Mouse (Mus musculus) limb, embryonic 11.5 days (tissue): ENCODE data around the gene Ostf1. TPM values are rescaled to one million over a fixed set of nuclear protein-coding genes. Genes with fewer than 3 reads are reported as not detected.

Source experiments
- ATAC-seq: fragments of 200-750 bp; cut with Nextera tagmentation; 2 replicates; pipeline ENCODE4 v1.8.0; 2017; ENCODE audit warnings: low read depth; ENCODE audit not compliant: insufficient number of reproducible peaks, low FRiP score, low TSS enrichment
- DNase-seq: peaks from one replicate; pipeline ENCODE4 v3.0.0-alpha.2; 2015; ENCODE audit warnings: low spot score
- H3K27ac ChIP-seq: fragments of 300-500 bp; sonication (generic); replicated peaks from 2 replicates; pipeline ENCODE4 v1.5.1; 2014; ENCODE audit warnings: low read depth, mild to moderate bottlenecking, low read length
- H3K27me3 ChIP-seq: fragments of 300-500 bp; sonication (generic); 2 replicates; pipeline ENCODE4 v1.6.1; 2014; ENCODE audit warnings: mild to moderate bottlenecking, low read length, mixed read lengths; ENCODE audit not compliant: control insufficient read depth, insufficient read depth
- H3K36me3 ChIP-seq: fragments of 300-500 bp; sonication (generic); 2 replicates; pipeline ENCODE4 v1.6.1; 2014; ENCODE audit warnings: mild to moderate bottlenecking, low read length, moderate library complexity, mixed read lengths; ENCODE audit not compliant: control insufficient read depth, insufficient read depth
- H3K4me1 ChIP-seq: fragments of 300-500 bp; sonication (generic); 2 replicates; pipeline ENCODE4 v1.6.1; 2014; ENCODE audit warnings: low read length, mixed read lengths; ENCODE audit not compliant: control insufficient read depth, insufficient read depth
- H3K4me2 ChIP-seq: fragments of 300-500 bp; sonication (generic); 2 replicates; pipeline ENCODE4 v1.6.1; 2014; ENCODE audit warnings: low read depth, mild to moderate bottlenecking, moderate library complexity; ENCODE audit not compliant: severe bottlenecking
- H3K4me3 ChIP-seq: fragments of 300-500 bp; sonication (generic); 2 replicates; pipeline ENCODE4 v1.5.1; 2014; ENCODE audit warnings: low read depth, low read length
- H3K9ac ChIP-seq: fragments of 300-500 bp; sonication (generic); 2 replicates; pipeline ENCODE4 v1.6.1; 2014; ENCODE audit warnings: mild to moderate bottlenecking, low read length
- H3K9me3 ChIP-seq: fragments of 300-500 bp; sonication (generic); 2 replicates; pipeline ENCODE4 v1.6.1; 2016; ENCODE audit warnings: low read length; ENCODE audit not compliant: control insufficient read depth
- WGBS: fragments of 180-500 bp; shearing (Covaris S2); extraction: QIAGEN DNeasy Blood & Tissue Kit; methylation state at CpG from one replicate; pipeline ENCODE4 v1.1.7; 2014; 5-methylcytosine and 5-hydroxymethylcytosine counted together
- polyA plus RNA-seq: library from polyadenylated mRNA; unstranded; fragments of >200 nt; fragmentation: Nextera tagmentation; extraction: Ambion mirVana; gene quantifications from 2 replicates; pipeline ENCODE4 v1.2.1, GENCODE M21; 2014

Ostf1 gene
- polyA plus RNA-seq, 1 experiment from 2014 or later, result 31.9 TPM

GRCm38 (mm10) chr19:18661683-18662082 is 30.1 kb upstream of the Ostf1 start:
- 59% methylated on average over 1 of the region's 1 CpGs for WGBS

DNA sequence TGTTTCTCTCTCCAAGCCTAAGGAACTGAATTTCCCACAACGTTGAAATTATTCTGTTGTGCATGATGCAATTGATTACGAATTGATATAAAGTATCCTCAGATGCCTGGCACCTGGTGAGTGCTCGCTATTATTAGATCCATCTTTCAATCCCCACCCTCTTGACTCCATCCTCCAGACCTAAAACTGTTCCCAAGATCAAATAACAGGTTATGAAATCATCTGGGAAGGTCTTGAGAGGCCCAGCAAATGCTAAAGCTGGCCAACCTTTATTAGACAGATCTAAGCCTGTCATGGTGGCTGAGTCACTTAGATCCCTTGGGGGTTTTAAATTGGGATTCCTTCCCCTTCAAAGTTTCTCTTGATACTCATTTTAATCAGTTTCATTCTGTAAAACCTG is 28.8 kb upstream of the Ostf1 start:
- H3K27ac ChIP-seq, result no peak overlapping the region
- DNase-seq (no peak), ATAC-seq (no peak)
- no peaks in the 10 kb centered on the region for H3K9me3 ChIP-seq
- H3K9ac ChIP-seq, result no peak overlapping the region
- H3K36me3 ChIP-seq, result no peaks in the 10 kb centered on the region
- no peaks in the 10 kb centered on the region for H3K4me1 ChIP-seq
- no peak overlapping the region for H3K4me3 ChIP-seq
- H3K4me2 ChIP-seq, result no peak overlapping the region
- no peaks in the 10 kb centered on the region for H3K27me3 ChIP-seq
- 90% methylated on average over 3 of the region's 3 CpGs for WGBS

More at GRCm38 (mm10) chr19:18661683-18662082, 30.1 kb upstream of the Ostf1 start:
- H3K27ac ChIP-seq, result no peak overlapping the region
- ATAC-seq (no peak), DNase-seq (no peak)
- no peak overlapping the region for H3K4me3 ChIP-seq
- no peaks in the 10 kb centered on the region for H3K9me3 ChIP-seq
- no peaks in the 10 kb centered on the region for H3K4me1 ChIP-seq
- H3K27me3 ChIP-seq, result no peaks in the 10 kb centered on the region
- H3K9ac ChIP-seq, result no peak overlapping the region
- H3K4me2 ChIP-seq, result no peak overlapping the region
- H3K36me3 ChIP-seq, result no peaks in the 10 kb centered on the region

DNA sequence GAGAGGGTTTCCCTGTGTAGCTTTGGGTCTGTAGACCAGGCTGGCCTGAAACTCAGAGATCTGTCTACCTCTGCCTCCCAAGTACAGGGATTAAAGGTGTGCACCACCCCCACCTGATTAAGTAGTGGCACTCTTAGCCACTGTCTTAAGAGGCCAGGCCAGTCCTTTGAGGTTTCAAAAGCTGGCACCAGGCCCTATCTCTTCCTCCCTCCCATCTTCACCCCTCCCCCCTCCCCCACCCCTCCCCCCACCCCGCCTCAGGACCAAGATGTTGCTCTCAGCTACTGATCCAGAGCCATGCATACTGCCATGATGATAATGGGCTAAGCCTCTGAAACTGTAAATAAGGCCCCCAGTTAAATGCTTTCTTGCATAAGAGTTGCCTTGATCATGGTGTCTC is 27.7 kb upstream of the Ostf1 start:
- no peaks in the 10 kb centered on the region for H3K9me3 ChIP-seq
- H3K27me3 ChIP-seq, result no peaks in the 10 kb centered on the region
- no peak overlapping the region for H3K4me2 ChIP-seq
- no peak overlapping the region for H3K4me3 ChIP-seq
- H3K9ac ChIP-seq, result no peak overlapping the region
- no peak overlapping the region for H3K27ac ChIP-seq
- DNase-seq (no peak), ATAC-seq (no peak)
- WGBS, result no CpG with 5 or more reads among the region's 1 CpGs
- no peaks in the 10 kb centered on the region for H3K36me3 ChIP-seq
- no peaks in the 10 kb centered on the region for H3K4me1 ChIP-seq

- no peaks in the 10 kb centered on the region for H3K27me3 ChIP-seq
- H3K4me3 ChIP-seq, result no peak overlapping the region
- no peaks in the 10 kb centered on the region for H3K4me1 ChIP-seq
- no peaks in the 10 kb centered on the region for H3K36me3 ChIP-seq
- WGBS, result 64% methylated on average over 4 of the region's 4 CpGs
- no peaks in the 10 kb centered on the region for H3K9me3 ChIP-seq
- DNase-seq, result no peak
- H3K27ac ChIP-seq, result no peak overlapping the region
- ATAC-seq, result no peak
- H3K9ac ChIP-seq, result no peak overlapping the region
- H3K4me2 ChIP-seq, result no peak overlapping the region
These were observed 26.9 kb upstream of the Ostf1 start for GRCm38 (mm10) chr19:18658473-18658872.

GRCm38 (mm10) chr19:18655999-18656398 is 24.4 kb upstream of the Ostf1 start:
- Histone ChIP-seq H3K4me2 (no peak overlapping the region), H3K9me3 (no peaks in the 10 kb centered on the region), H3K27me3 (no peaks in the 10 kb centered on the region), H3K36me3 (no peaks in the 10 kb centered on the region), H3K4me1 (no peaks in the 10 kb centered on the region), H3K4me3 (no peak overlapping the region), H3K9ac (no peak overlapping the region), H3K27ac (no peak overlapping the region)
- no peak for DNase-seq
- ATAC-seq, result no peak
- WGBS, result 80% methylated on average over 7 of the region's 7 CpGs

GRCm38 (mm10) chr19:18654984-18655383 is 23.4 kb upstream of the Ostf1 start:
- Histone ChIP-seq H3K27me3 (no peaks in the 10 kb centered on the region), H3K9ac (no peak overlapping the region), H3K4me1 (no peaks in the 10 kb centered on the region), H3K9me3 (no peaks in the 10 kb centered on the region), H3K27ac (no peak overlapping the region), H3K36me3 (no peaks in the 10 kb centered on the region), H3K4me2 (no peak overlapping the region), H3K4me3 (no peak overlapping the region)
- 86% methylated on average over 5 of the region's 5 CpGs for WGBS
- no peak for DNase-seq
- no peak for ATAC-seq

- no peak overlapping the region for H3K4me3 ChIP-seq
- no peak for DNase-seq
- H3K36me3 ChIP-seq, result no peaks in the 10 kb centered on the region
- H3K9me3 ChIP-seq, result no peaks in the 10 kb centered on the region
- no peaks in the 10 kb centered on the region for H3K4me1 ChIP-seq
- 86% methylated on average over 8 of the region's 8 CpGs for WGBS
- no peak overlapping the region for H3K4me2 ChIP-seq
- no peak for ATAC-seq
- no peak overlapping the region for H3K27ac ChIP-seq
- H3K9ac ChIP-seq, result no peak overlapping the region
- H3K27me3 ChIP-seq, result no peaks in the 10 kb centered on the region
These were observed 22.7 kb upstream of the Ostf1 start for GRCm38 (mm10) chr19:18654330-18654729.

DNA sequence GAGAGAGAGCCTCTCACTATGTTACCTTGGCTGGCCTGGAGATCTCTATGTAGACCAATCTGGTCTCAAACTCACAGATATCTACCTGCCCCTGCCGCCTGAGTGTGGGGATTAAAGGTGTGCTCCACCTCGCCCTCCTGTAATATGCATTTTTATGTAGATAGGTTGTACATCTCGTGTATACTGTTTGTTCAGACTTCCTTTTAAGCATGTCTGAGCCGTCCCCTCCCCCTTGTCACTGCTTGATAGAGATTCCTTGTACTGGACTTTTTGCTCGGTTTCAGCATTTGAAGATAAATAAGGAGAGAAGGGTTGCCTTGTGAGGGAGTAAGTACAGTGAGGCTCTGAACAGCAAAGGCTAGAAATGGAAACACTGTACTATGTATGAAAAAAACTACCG is 21.4 kb upstream of the Ostf1 start:
- Histone ChIP-seq H3K4me1 (no peaks in the 10 kb centered on the region), H3K27ac (no peak overlapping the region), H3K4me3 (no peak overlapping the region), H3K36me3 (no peaks in the 10 kb centered on the region), H3K4me2 (no peak overlapping the region), H3K9me3 (no peaks in the 10 kb centered on the region), H3K27me3 (no peaks in the 10 kb centered on the region), H3K9ac (no peak overlapping the region)
- no peak for ATAC-seq
- 84% methylated on average over 6 of the region's 6 CpGs for WGBS
- no peak for DNase-seq

DNA sequence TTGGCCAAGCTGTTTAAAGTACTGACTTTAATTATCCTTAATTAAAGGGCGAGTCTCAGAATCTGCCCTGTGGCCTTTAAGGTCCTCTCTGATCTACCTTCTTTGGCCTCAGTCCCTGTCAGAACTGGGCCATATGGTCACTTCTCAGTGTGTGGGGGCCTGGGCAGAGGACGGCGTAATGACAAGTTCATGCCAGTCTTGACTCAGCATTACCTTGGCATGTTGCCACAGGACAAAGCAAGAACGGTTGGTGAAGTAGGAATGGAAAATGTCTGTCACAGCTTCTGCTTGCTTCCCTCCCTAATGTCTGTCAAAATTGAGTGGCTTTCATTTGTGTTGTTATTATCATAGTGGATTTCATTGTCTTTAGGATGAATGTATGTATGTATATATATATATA is 21.0 kb upstream of the Ostf1 start:
- H3K4me3 ChIP-seq, result no peak overlapping the region
- H3K36me3 ChIP-seq, result no peaks in the 10 kb centered on the region
- H3K4me2 ChIP-seq, result no peak overlapping the region
- no peak overlapping the region for H3K27ac ChIP-seq
- DNase-seq (no peak), ATAC-seq (no peak)
- no peak overlapping the region for H3K9ac ChIP-seq
- no peaks in the 10 kb centered on the region for H3K4me1 ChIP-seq
- no peaks in the 10 kb centered on the region for H3K9me3 ChIP-seq
- no peaks in the 10 kb centered on the region for H3K27me3 ChIP-seq
- 36% methylated on average over 4 of the region's 4 CpGs for WGBS
